8 mouse cellular contexts compared by ENCODE assay signal in the genomic region with DNA sequence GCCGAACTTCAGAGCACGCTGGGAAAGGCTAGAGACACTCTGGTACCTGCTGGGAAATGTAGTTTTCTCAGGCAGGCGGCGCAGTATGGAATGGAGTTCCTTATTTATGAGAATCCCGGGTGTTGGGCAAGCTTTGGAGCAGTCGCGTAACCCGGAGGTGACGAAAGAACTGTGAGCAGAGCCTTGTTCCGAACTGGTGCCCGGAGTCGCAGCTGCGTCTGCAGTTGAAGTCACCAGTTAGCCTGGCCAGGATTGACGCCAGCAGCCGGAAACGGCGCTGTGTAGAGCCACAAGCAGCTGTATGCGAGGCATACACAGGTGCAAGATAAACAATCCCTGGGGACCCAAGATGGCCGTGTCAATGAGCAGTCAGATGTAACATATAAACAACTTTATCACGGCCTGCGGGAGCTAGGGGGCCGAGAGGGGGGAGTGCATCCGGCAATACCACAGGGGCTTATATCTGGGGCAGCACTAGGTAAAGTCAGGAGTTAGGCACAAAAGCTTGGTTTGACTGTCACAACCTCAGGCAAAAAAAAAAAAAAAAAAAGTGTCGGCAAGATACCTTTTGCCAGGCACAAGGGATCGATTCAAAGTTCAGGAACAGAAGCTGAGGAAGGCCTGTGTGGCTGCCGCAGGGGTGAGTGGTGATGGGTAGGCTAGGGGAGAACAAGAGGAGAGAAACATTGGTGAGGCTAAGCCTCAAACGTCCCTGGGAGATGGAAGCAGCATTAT. TPM values are rescaled to one million over a fixed set of nuclear protein-coding genes. Genes with fewer than 3 reads are reported as not detected.
DNase-seq lines count a peak whose midpoint lies in the region; ATAC-seq lines count a peak whose summit lies in the region.

A gene (minus strand): TSS at position 162 of the 735 bp plus-strand sequence.

- WGBS in embryonic facial prominence, embryonic 10.5 days, result 2% methylated on average over 27 of the region's 27 CpGs
- 1% methylated on average over 27 of the region's 27 CpGs for WGBS in intestine, embryonic 16.5 days

- ATAC-seq in intestine, embryonic 16.5 days, result peak; percentile 96

- peak within 1 kb of the TSS; percentile 66 for H3K4me3 ChIP-seq in embryonic facial prominence, embryonic 10.5 days
- peak within 1 kb of the TSS; percentile 66 for H3K4me3 ChIP-seq in intestine, embryonic 16.5 days (ENCODE audit: low read length)

- peak; percentile 88 for DNase-seq in adrenal gland, postnatal 14 days
- peak; percentile 87 for DNase-seq in embryonic facial prominence, embryonic 10.5 days (ENCODE audit: low spot score)
- peak; percentile 96 for DNase-seq in gonadal fat pad, adult 2 months (ENCODE audit: low read depth)
- DNase-seq in left cerebral cortex, postnatal 25 days (ENCODE audit: low spot score in 2 of 2), result peak; percentile 90 to 98
- peak; percentile 89 for DNase-seq in mesoderm, embryonic 11.5 days (ENCODE audit: low read depth, low spot score)
- DNase-seq in right cerebral cortex, postnatal 25 days, result peak; percentile 89
- DNase-seq in yolk sac, embryonic 10.5 days (ENCODE audit: low spot score), result peak; percentile 91

- peak within 1 kb of the TSS; percentile 89 for H3K27ac ChIP-seq in embryonic facial prominence, embryonic 10.5 days (replicated peaks)
- H3K27ac ChIP-seq in intestine, embryonic 16.5 days (ENCODE audit: low read length), result peak within 1 kb of the TSS; percentile 93

- H3K4me2 ChIP-seq in intestine, embryonic 16.5 days (ENCODE audit: low read depth, low read length), result peak within 1 kb of the TSS; percentile 78

- H3K4me1 ChIP-seq in embryonic facial prominence, embryonic 10.5 days, result peaks cover 21% of the 10 kb centered on the region
- peaks cover 11% of the 10 kb centered on the region for H3K4me1 ChIP-seq in intestine, embryonic 16.5 days (ENCODE audit: control insufficient read depth, insufficient read depth, low read length)

- no peaks in the 10 kb centered on the region for H3K27me3 ChIP-seq in embryonic facial prominence, embryonic 10.5 days (replicated peaks; ENCODE audit: low read depth, poor library complexity, severe bottlenecking)
- no peaks in the 10 kb centered on the region for H3K27me3 ChIP-seq in intestine, embryonic 16.5 days (replicated peaks; ENCODE audit: control insufficient read depth, insufficient read depth, low read length)

- intact Hi-C loops in left cerebral cortex, postnatal 25 days (cut with DNase I), result no loop called here

- peaks cover 11% of the 10 kb centered on the region for H3K36me3 ChIP-seq in embryonic facial prominence, embryonic 10.5 days (replicated peaks)
- no peaks in the 10 kb centered on the region for H3K36me3 ChIP-seq in intestine, embryonic 16.5 days (ENCODE audit: control insufficient read depth, insufficient read depth, low read length)

- H3K9me3 ChIP-seq in embryonic facial prominence, embryonic 10.5 days, result no peaks in the 10 kb centered on the region
- no peaks in the 10 kb centered on the region for H3K9me3 ChIP-seq in intestine, embryonic 16.5 days (ENCODE audit: control insufficient read depth, low read length)

- peak within 1 kb of the TSS; percentile 81 for H3K9ac ChIP-seq in intestine, embryonic 16.5 days (ENCODE audit: low read depth, low read length)

RNA-seq across cellular contexts. Expression of the gene that starts here (rescaled TPM):
- total RNA-seq in adrenal gland, postnatal 14 days (2021), result 10.6 and 11.2 TPM in 2 replicates
- 5.7 and 5.8 TPM in 2 replicates for polyA plus RNA-seq in embryonic facial prominence, embryonic 10.5 days (2016; fragmentation: Nextera tagmentation; extraction: Ambion mirVana)
- polyA plus RNA-seq in gonadal fat pad, adult 2 months (2012; rRNA removed), result 9.4 and 9.9 TPM in 2 replicates
- polyA plus RNA-seq in intestine, embryonic 16.5 days (2015; fragmentation: Nextera tagmentation; extraction: Ambion mirVana), result 8.6 TPM in 2 replicates
- total RNA-seq in left cerebral cortex, postnatal 25 days (2021), result 10 to 100 TPM in 1 of 2 experiments, 1 to 10 TPM in 1; 8.8 to 10.6 TPM

Comparison
In these comparisons a context has a peak if more than half of its experiments do, and no peak if none do; other contexts are left out.
1. Peak in every context shown above with its lines: DNase-seq, ATAC-seq, H3K4me3 ChIP-seq and H3K27ac ChIP-seq.